ENCODE assay signal across 28 mouse cellular contexts in the genomic region with DNA sequence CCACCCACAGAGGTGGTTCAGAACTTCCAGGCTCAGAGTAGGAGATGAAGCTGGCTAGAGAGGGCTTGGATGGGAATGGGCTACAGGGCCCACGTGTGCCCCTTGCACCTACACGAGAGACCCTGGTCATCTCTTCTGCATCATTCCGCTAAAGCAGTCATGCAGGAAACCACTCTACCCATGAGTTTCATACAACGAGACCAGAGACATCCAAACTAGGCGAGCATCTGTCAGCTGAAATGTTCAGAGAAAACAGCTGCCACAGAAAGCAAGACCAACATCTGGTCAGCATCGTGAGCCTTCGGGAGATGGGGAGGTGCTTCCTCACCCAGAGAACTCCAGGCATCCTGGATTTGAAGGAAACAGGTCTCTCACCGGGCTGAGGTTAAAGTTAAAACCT. TPM values are rescaled to one million over a fixed set of nuclear protein-coding genes. Genes with fewer than 3 reads are reported as not detected.
"Had no signal": no experiment of that assay in that cellular context is flagged by ENCODE, and none has a peak within 500 bp of the region (broad histone marks: within the 10 kb centered on the region; RNA-seq: fewer than 3 reads in every experiment).

No protein-coding gene starts in this region.

- H3K4me1 ChIP-seq: embryonic facial prominence, embryonic 12.5 days; forebrain, embryonic 12.5 days; forebrain, embryonic 13.5 days; forebrain, embryonic 15.5 days had no signal

- H3K36me3 ChIP-seq: embryonic facial prominence, embryonic 15.5 days; forebrain, embryonic 15.5 days had no signal

- DNase-seq: cerebellum, adult 8-10 months; cerebellum, adult 9-10 months; cerebellum, adult 9-11 months; cerebellum, postnatal 25 days; cerebellum, postnatal 36 days; embryo, embryonic 11 days; forebrain, postnatal 0 days; gastrocnemius, adult 2 months; gastrocnemius, postnatal 10 days; gastrocnemius, postnatal 14 days; gastrocnemius, postnatal 25 days; gastrocnemius, postnatal 36 days; heart, adult 18-20 months; heart, adult 2 months had no signal

- H3K27me3 ChIP-seq: embryonic facial prominence, embryonic 12.5 days; embryonic facial prominence, embryonic 13.5 days; embryonic facial prominence, embryonic 15.5 days; forebrain, embryonic 12.5 days; forebrain, embryonic 13.5 days; forebrain, embryonic 15.5 days had no signal

- H3K4me3 ChIP-seq: embryonic facial prominence, embryonic 10.5 days; embryonic facial prominence, embryonic 12.5 days; embryonic facial prominence, embryonic 13.5 days; embryonic facial prominence, embryonic 15.5 days; erythroblast, embryonic 14.5 days; forebrain, embryonic 10.5 days; forebrain, embryonic 12.5 days; forebrain, embryonic 13.5 days; forebrain, embryonic 15.5 days; gastrocnemius, adult 2 months; heart, adult 2 months had no signal

- H3K9me3 ChIP-seq: embryonic facial prominence, embryonic 12.5 days; embryonic facial prominence, embryonic 13.5 days; embryonic facial prominence, embryonic 15.5 days; forebrain, embryonic 13.5 days; forebrain, embryonic 15.5 days had no signal

RNA-seq across cellular contexts. Expression of gene Pald1, which starts 26.8 kb away (rescaled TPM):
- total RNA-seq: granulocyte monocyte progenitor cell, adult 5-6 weeks had no signal

RNA-seq across cellular contexts. Expression of gene Prf1, which starts 58.9 kb away (rescaled TPM):
- total RNA-seq: common myeloid progenitor, adult 5-6 weeks; forebrain, postnatal 0 days; gastrocnemius, adult 18-20 months; gastrocnemius, adult 2 months; gastrocnemius, adult 8-10 months; gastrocnemius, postnatal 10 days; gastrocnemius, postnatal 14 days; gastrocnemius, postnatal 25 days; gastrocnemius, postnatal 36 days; gastrocnemius, postnatal 4 days; granulocyte monocyte progenitor cell, adult 5-6 weeks had no signal
